Comparison of ENCODE assay signal across 21 mouse cellular contexts in the genomic region with DNA sequence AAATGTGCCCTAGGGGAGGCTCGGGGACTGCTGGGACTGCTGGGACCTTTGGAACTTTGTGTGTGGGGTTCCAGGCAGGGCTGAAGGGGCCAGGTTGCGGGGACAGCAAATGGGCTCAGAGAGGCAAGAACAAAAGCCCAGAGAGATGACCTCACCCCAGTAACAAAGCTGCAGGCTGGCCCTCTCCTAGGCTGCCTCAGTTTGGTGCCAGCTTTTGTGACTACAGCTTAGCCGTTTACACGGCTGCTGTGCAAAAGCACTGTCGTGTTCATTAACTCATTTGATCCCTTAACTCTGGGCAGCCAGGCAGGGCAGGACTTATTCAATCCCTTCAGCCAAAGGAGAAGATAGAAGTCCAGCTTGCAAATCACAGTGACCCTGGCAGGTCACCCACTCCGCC.
DNase-seq lines count a peak whose midpoint lies in the region; ATAC-seq lines count a peak whose summit lies in the region.
"Had no signal": no experiment of that assay in that cellular context is flagged by ENCODE, and none has a peak within 500 bp of the region (broad histone marks: within the 10 kb centered on the region; RNA-seq: fewer than 3 reads in every experiment).

No protein-coding gene starts in this region.

- peaks cover 29% of the 10 kb centered on the region for H3K27me3 ChIP-seq in forebrain, embryonic 10.5 days (ENCODE audit: poor library complexity, severe bottlenecking)
- H3K27me3 ChIP-seq in midbrain, embryonic 13.5 days, result no peaks in the 10 kb centered on the region; the same call in 1 of the 2 replicates
- H3K27me3 ChIP-seq: embryonic facial prominence, embryonic 12.5 days; liver, embryonic 15.5 days had no signal

- WGBS in forebrain, embryonic 10.5 days, result 36% methylated on average over 6 of the region's 6 CpGs
- WGBS in midbrain, embryonic 13.5 days, result 12% methylated on average over 6 of the region's 6 CpGs

- H3K4me1 ChIP-seq in forebrain, embryonic 10.5 days, result peaks cover 69% of the 10 kb centered on the region
- H3K4me1 ChIP-seq in midbrain, embryonic 13.5 days (replicated peaks), result 0 out of 2 replicates have a peak, but pooled peaks cover 7% of the 10 kb centered on the region
- H3K4me1 ChIP-seq: embryonic facial prominence, embryonic 12.5 days; liver, embryonic 15.5 days had no signal

- no peak overlapping the region for H3K9ac ChIP-seq in midbrain, embryonic 13.5 days (replicated peaks)
- H3K9ac ChIP-seq: hindbrain, embryonic 13.5 days; limb, embryonic 12.5 days; liver, embryonic 15.5 days had no signal

- ATAC-seq in midbrain, embryonic 13.5 days, result peak; percentile 63; the same call in 1 of the 2 replicates

- H3K4me3 ChIP-seq in forebrain, embryonic 10.5 days, result no peak overlapping the region
- no peak overlapping the region for H3K4me3 ChIP-seq in midbrain, embryonic 13.5 days (replicated peaks)
- H3K4me3 ChIP-seq: embryonic facial prominence, embryonic 12.5 days; hindbrain, embryonic 13.5 days; layer of hippocampus, adult 2 months; limb, embryonic 12.5 days; liver, embryonic 15.5 days had no signal

- no peaks in the 10 kb centered on the region for H3K9me3 ChIP-seq in forebrain, embryonic 10.5 days
- H3K9me3 ChIP-seq in midbrain, embryonic 13.5 days, result no peaks in the 10 kb centered on the region
- H3K9me3 ChIP-seq: embryonic facial prominence, embryonic 12.5 days; hindbrain, embryonic 13.5 days; limb, embryonic 12.5 days; liver, embryonic 15.5 days had no signal

- peak; percentile 15 for DNase-seq in gastrocnemius, postnatal 14 days
- DNase-seq in gastrocnemius, adult 8-10 months (ENCODE audit: low spot score in 2 of 2), result no peak
- peak; percentile 14 for DNase-seq in lung, postnatal 10 days
- DNase-seq in lung, postnatal 14 days, result no peak
- DNase-seq in forebrain, embryonic 10.5 days (ENCODE audit: extremely low spot score, low spot score), result peak; percentile 60
- DNase-seq in thymus, postnatal 14 days, result no peak
- DNase-seq in spleen, adult 12 weeks (ENCODE audit: low spot score), result no peak
- DNase-seq: adrenal gland, postnatal 25 days; B cell, adult 2 months; cerebellum, postnatal 10 days; heart, adult 18-20 months; kidney, adult 11 months; kidney, postnatal 10 days; lung, postnatal 36 days; thymus, postnatal 36 days had no signal

- H3K4me2 ChIP-seq in midbrain, embryonic 13.5 days (replicated peaks), result no peak overlapping the region
- H3K4me2 ChIP-seq: embryonic facial prominence, embryonic 12.5 days; hindbrain, embryonic 13.5 days; limb, embryonic 12.5 days; liver, embryonic 15.5 days had no signal

- peak overlapping the region; percentile 68 for H3K27ac ChIP-seq in forebrain, embryonic 10.5 days
- no peak overlapping the region for H3K27ac ChIP-seq in midbrain, embryonic 13.5 days
- H3K27ac ChIP-seq: embryonic facial prominence, embryonic 12.5 days; hindbrain, embryonic 13.5 days; layer of hippocampus, adult 2 months; limb, embryonic 12.5 days; liver, embryonic 15.5 days had no signal

- intact Hi-C loops in gastrocnemius, postnatal 14 days (cut with DNase I; ENCODE audit: low total_unique reads), result no loop called here

- no peaks in the 10 kb centered on the region for H3K36me3 ChIP-seq in forebrain, embryonic 10.5 days (replicated peaks)
- H3K36me3 ChIP-seq in midbrain, embryonic 13.5 days, result no peaks in the 10 kb centered on the region
- H3K36me3 ChIP-seq: embryonic facial prominence, embryonic 12.5 days; hindbrain, embryonic 13.5 days; limb, embryonic 12.5 days; liver, embryonic 15.5 days had no signal

Comparison
In these comparisons a context has a peak if more than half of its experiments do, and no peak if none do; other contexts are left out.
1. DNase-seq: peak in gastrocnemius, postnatal 14 days (single experiment), lung, postnatal 10 days (single experiment) and forebrain, embryonic 10.5 days (single experiment); none in gastrocnemius, adult 8-10 months (0 of 2), lung, postnatal 14 days (single experiment), thymus, postnatal 14 days (single experiment) and spleen, adult 12 weeks (single experiment).